Mouse (Mus musculus) urinary bladder, postnatal 36 days (tissue): ENCODE measurements around the gene Ppp1r13b.

Source experiments
- DNase-seq, 2 experiments: peaks; one replicate each; pipeline ENCODE4 v3.0.0; 2022; ENCODE audit warnings: low spot score in 2 of 2, mixed read lengths in 1 of 2

The Ppp1r13b gene

DNA sequence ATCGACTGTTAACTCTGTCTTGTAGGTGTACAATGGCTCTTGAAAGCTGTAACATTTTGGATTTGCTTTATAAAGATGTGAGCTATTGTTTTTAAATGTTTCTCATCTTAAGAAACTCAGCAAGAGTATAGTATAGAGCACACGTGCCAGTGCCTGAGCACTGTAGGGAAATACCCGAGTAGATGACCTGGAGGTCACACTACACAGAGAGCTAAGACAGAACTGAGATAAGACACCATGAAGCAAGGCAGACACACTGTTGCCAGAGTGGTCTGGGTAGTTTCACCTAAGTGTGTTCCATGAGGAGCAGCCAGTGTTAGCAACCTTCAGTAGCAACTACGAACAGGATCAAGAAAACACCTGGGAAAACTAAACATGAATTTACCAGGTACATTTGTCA lies 25.1 kb downstream of the Ppp1r13b start:
- DNase-seq = no peak

DNA sequence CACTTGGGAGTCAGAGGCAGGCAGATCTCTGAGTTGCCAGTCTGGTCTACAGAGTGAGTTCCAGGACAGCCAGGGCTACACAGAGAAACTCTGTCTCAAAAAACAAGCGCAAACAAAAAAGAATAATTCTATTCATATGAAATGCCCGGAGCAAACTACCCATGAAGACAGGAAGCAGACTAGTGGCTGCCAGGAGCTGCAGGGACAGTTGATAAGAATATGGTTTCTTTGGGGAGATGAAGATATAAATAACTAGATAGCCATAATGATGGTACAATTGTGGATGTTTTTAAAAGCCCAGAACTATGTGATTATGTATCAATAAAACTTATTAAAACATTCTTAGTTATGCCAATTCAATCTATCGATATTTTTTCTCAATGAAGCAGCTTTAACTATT lies 25.9 kb downstream of the Ppp1r13b start:
- DNase-seq = no peak

- peak; percentile 66 to 75 for DNase-seq
Measured at GRCm38 (mm10) chr12:111878213-111878612, 29.7 kb downstream of the Ppp1r13b start.

DNA sequence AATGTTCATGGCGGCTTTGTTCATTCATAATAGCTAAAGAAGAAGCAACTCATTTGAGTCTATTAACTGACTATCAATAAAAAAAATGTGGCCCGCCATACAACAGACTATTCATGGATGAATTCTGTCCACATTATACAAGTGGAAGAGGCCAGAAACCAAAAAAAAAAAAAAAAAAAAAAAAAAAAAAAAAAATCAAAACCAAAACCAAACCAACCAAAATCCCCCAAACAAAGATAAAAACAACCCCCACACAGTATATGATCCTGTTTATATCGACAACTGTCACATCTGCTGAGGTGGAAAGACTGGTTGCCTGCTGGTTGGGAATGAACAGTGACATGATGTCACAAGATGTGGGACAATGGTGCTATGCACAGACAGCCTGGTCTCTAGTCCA lies 32.4 kb downstream of the Ppp1r13b start:
- DNase-seq = no peak

GRCm38 (mm10) chr12:111874601-111875140 lies 33.2 kb downstream of the Ppp1r13b start:
- no peak for DNase-seq

DNA sequence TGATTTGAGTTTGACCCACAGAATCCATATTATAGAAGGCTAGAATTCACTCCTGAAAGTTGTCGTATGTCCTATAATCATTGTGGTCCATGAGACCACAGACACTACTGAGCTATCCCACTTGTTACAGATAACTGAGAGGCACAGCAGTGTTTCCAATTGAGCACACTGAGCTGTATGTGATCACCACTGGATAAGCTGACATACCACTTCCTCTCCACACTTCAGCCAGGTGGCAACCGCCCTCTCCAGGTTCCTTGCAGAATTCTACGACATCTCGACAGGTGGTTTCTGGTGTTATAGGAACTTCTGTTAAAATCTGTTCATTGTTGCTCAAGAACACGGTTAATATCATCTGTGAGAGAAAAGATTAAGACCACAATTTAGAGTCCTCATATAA lies 35.8 kb downstream of the Ppp1r13b start:
- no peak for DNase-seq

- no peak for DNase-seq
Measured at GRCm38 (mm10) chr12:111870811-111871210, 37.1 kb downstream of the Ppp1r13b start.

DNA sequence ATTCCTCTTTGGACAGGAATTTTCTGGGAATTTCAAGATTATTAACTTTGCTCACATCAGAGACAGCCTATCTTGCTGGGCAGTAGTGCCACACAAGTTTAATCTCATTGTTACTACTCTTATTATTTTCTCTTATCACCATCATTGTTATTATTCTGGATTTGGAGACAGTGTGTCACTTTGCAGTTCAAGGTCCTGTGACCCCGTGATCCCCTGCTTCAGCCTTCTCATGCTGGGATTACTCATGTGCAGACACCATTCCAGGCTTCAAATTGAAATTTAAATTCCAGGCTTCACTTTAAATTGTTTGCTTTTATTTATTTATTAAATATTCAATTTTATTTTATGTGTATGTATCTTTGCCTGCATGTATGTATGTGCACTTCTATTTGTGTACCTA lies 38.1 kb downstream of the Ppp1r13b start:
- DNase-seq = no peak

DNA sequence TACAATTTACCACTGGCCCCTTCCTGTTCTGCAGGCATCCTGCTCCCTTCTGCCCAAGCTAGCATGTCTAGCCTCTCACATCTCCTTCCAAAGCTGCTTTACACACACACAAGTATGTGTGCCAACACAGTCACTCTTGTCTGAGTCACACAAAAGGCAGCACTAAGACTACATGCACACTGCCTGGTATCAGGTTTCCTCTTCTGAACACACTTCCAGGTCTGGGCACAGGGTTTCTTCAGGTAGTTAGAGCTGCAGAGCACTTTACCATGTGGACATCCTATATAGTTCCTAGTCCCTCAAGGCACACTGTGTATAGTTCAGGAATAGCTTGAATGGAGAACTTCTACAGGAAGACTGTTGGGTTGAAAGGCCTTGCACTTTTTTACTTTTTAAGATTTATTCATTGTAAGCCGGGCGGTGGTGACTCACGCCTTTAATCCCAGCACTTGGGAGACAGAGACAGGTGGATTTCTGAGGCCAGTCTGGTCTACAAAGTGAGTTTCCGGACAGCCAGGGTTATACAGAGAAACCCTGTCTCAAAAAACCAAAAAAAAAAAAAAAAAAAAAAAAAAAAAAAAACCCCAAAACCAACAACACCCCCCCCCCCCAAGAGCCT lies 43.6 kb downstream of the Ppp1r13b start:
- no peak for DNase-seq

GRCm38 (mm10) chr12:111855448-111855847 lies 52.5 kb downstream of the Ppp1r13b start:
- no peak for DNase-seq

DNA sequence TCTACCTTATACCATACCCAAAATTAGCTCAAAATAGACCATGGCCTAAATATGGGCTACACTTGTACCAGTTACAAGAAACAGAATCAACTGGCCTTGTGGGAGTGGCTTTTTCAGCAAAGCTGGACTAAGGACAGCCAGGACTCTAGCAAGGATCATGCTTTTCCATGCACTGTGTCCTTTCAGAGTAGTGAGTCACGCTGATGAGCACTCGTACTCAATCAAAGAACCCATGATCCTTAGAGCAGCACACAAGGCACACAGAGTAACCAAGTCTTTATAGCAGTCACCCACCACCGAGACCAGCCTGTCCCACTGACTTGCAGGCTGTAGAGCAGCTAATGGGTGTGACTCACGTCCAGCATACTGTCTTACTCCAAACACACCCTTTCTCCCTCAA lies 54.4 kb downstream of the Ppp1r13b start:
- no peak for DNase-seq

GRCm38 (mm10) chr12:111853011-111853436 lies 54.9 kb downstream of the Ppp1r13b start:
- peak in 1 of 2 experiments; percentile 31 for DNase-seq

- no peak for DNase-seq
Measured at GRCm38 (mm10) chr12:111851745-111852144, 56.2 kb downstream of the Ppp1r13b start.

- DNase-seq = no peak
Measured at GRCm38 (mm10) chr12:111851235-111851634, 56.7 kb downstream of the Ppp1r13b start.

- DNase-seq = no peak
Measured at GRCm38 (mm10) chr12:111848300-111848798, 59.6 kb downstream of the Ppp1r13b start.

DNA sequence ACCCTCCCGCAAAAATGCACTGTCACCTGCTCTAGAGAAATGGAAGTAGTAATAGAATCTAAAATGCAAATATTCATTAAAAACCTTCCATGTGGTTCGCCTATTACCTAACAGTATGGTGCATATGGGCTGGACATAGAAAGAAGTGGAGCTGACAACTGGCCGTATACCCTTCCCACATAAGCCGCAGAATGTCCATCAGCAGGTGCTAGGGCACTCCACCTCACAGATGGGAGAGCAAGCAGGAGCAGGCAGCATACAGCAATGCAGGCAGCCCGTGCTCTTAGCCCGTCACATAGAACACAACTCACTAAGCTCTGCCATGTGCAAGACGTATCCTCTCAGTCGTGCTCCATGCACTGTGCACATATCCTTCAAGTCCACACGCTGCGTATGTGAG lies 61.1 kb downstream of the Ppp1r13b start:
- no peak for DNase-seq

DNA sequence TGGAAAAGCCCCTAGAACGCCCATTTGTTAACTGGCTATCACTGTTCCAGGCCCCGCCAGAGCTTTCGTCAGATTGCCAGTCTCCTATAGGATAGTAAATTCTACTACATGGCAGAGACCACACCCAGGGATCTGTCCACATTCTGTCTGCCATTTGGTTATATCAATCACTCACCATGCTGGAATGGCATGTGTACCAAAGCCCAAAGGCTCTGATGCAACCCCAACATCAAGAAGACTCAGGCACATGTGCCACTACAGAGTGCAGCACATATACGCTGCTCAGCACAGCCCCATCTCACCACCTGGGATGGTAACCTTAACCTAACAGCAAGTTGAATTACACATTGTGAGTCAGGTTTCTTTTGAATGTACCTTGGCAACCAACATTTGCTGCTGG lies 62.0 kb downstream of the Ppp1r13b start:
- no peak for DNase-seq

DNA sequence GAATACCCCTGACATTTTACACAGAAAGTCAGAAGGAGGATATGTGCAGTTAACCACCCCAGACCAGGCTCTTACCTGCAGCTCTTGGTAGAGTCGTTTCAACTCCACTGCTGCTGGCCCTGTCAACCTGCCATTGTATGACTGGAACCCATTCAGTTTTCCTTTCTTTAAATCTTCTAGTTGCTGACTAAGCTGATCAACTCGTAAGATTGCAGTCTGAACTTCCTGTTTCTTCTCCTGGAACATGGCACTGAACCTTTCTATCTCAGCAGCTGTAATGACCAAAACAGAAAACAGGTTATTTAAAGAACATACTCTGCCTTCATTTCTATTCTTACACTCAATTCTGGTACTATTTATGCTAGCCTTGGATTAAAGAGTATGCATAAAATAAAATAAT lies 64.4 kb downstream of the Ppp1r13b start:
- no peak for DNase-seq

DNA sequence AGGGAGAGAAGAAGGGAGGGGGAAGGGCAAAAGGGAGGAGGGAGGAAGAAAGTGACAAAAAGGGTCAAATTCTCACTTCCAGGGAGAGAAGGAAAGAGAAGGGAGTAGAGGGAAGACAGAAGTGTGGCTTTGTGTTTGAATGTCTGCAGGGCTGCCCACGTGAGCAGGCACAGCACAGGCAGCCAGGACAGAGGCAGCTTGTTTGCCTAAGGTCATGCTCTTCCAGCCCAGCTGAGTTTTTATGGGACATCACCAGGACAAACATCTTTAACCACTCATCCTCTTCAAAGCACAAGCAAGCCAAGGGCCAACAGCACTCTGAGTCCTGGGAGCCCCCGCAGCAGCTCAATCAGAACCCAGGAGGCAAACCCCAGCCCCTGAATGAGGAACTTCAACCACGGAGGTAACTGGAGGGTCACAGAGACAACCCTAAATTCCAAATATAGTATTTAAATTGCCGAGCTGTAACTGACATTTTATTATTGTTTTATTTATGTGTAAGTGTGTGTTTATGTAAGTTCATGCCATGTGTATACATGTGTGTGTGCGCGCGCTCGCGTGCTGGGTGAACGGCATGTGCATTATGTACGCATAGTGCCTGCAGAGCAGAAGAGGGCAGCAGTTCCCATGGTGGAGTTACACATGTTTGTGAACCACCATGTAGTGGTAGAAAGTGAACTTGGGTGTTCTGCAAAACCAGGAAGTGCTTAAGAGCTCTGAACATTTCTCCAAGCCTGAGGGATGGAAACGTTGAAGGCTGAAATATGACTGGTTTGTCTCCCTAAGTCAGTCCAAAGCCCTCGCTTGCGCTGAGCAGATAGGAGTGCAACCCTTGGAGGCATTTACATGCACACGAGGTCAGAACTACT lies 65.1 kb downstream of the Ppp1r13b start:
- no peak for DNase-seq

GRCm38 (mm10) chr12:111833457-111833856 lies 74.5 kb downstream of the Ppp1r13b start:
- DNase-seq = no peak

DNA sequence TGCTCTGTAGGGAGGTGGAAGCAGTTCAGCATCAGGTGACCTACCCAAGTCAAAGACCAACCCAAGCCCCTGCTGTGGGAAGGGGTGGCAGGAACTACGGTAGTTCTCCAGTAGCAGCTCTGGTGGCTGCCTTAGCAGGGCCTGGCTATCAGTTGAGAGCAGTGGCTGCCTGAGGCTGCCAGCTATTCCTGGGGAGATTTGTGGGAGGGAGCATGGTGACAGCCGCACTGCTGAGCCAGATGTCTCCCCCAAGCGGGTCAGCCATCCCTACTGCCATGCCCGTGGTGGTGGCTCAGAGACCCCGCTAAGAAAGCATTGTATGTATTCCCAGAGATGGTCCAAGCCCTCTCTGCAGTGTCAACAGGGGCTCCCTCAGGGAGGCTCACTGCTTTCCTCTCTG lies 75.3 kb downstream of the Ppp1r13b start:
- no peak for DNase-seq

GRCm38 (mm10) chr12:111830375-111830774 lies 77.5 kb downstream of the Ppp1r13b start:
- no peak for DNase-seq

- DNase-seq = no peak
Measured at GRCm38 (mm10) chr12:111829954-111830353, 78.0 kb downstream of the Ppp1r13b start.
